Mouse (Mus musculus) ovary, adult 2 months (tissue): ENCODE results near the gene Prl3d1. TPM values are rescaled to one million over a fixed set of nuclear protein-coding genes. Genes with fewer than 3 reads are reported as not detected.

Experiments
- polyA plus RNA-seq: library from polyadenylated mRNA; depleted of rRNA; stranded (reverse); fragments of >200 nt; gene quantifications from 2 replicates; pipeline ENCODE4 v1.2.3, GENCODE M21; 2012; rRNA removed

Gene Prl3d1
- polyA plus RNA-seq: not detected in 2 replicates

DNA sequence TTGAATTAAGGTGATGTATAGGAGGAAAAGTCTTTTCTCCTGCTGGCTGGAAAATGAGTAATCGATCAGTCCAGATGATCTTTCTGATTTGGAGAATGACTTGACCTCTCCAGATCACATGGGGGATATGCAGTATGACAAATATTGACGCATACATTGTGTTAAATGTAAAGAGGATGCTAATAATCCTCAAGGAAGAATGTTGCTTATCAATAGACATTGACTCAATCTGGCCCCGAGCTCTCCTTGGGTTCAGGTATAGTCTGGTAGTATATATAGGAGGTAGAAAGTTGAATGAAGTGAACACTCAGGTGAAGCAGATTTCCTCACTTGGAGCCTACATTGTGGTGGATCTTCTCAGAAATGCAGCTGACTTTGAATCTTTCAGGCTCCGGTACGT lies at the start of gene Prl3d1:
Gene Prl3d1, plus strand, starts transcription at position 301 of the 400 bp plus-strand sequence.

DNA sequence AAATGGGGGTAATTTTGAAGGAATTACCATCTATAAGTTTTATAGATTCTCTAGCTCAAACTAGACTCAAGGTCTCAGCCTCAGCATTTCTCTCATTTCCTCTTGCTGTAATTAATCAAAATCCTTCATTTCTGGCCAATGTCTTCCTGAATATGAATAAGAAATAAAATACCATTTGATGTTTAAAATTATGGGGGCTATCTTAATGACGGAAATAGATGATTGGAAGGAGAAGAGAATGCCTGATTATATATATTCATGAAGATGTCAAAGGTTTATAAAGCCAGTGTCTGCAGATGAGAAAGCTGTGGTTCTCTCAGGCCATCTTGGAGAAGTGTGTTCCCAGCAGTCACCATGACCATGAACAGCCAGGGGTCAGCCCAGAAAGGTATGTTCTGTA lies 36.7 kb upstream of the Prl3d1 start, which contains the start of gene Prl:
Gene Prl, plus strand, starts transcription at position 301 of the 400 bp plus-strand sequence.

GRCm38 (mm10) chr13:27121398-27121797 lies 27.4 kb downstream of the Prl3d1 start, which contains the start of gene Prl3d2:
Gene Prl3d2, plus strand, starts transcription at chr13:27121698.

Other genes starting within 250 kb of the Prl3d1 start
- gene Prl, start 36.6 kb upstream of the Prl3d1 start, polyA plus RNA-seq: not detected in 2 replicates
- not detected in 2 replicates for gene Prl3d2, start 27.5 kb downstream of the Prl3d1 start, polyA plus RNA-seq
- not detected in 2 replicates for gene Prl3d3, start 62.6 kb downstream of the Prl3d1 start, polyA plus RNA-seq
- not detected in 2 replicates for gene Prl3c1, start 102.5 kb downstream of the Prl3d1 start, polyA plus RNA-seq
- gene Prl3b1, start 147.7 kb downstream of the Prl3d1 start, polyA plus RNA-seq: not detected in 2 replicates
- not detected in 2 replicates for gene Prl3a1, start 165.2 kb downstream of the Prl3d1 start, polyA plus RNA-seq
- not detected in 2 replicates for gene Prl6a1, start 218.4 kb downstream of the Prl3d1 start, polyA plus RNA-seq